Mouse (Mus musculus): ENCODE measurements around the gene Mllt1.

DNA sequence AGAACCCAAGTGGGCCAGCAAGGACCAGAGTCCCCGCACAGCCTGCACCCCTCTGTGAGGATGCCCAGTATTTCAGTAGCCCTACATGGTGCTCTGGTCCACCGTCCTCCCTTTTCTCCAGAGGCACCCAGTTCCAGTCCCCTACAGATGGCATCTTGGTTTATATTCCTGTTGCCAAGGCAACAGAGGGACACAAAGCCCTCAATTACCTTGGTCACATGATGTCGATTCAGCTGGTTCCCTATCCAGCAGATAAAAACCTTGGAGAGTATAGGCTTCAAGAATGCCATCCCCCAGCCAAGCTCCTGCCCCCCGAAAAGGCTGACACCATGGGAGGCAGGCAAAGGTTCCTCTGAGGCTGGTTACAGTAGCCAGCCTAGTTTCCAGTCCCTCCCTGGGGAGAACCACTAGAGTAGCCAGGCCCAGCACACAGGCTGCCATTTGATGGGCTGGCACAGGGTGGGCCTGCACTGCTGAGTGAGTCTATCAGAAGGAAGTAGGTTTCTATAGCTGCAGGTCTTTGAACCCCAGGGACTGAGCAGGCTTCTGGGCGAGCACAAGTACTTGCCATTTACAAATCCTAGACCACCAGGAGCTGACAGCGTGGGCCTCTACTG, 38.6 kb downstream of the Mllt1 start:
- TF ChIP-seq EP300 (IDR thresholded peaks at IDR 0.05) (no peak), CTCF (IDR thresholded peaks at IDR 0.05) (no peak)

Data from lung, postnatal 0 days (tissue).